Mouse (Mus musculus) thymus, adult 2 months (tissue): ENCODE measurements around the gene Arrdc2. TPM values are rescaled to one million over a fixed set of nuclear protein-coding genes. Genes with fewer than 3 reads are reported as not detected.

Experiments
- DNase-seq: peaks from one replicate; pipeline ENCODE4 v3.0.0; 2021
- H3K27ac ChIP-seq: fragments of 200-500 bp; 2 replicates; pipeline ENCODE4 v1.5.1; 2012; ENCODE audit warnings: low read length, control low read depth; ENCODE audit not compliant: control insufficient read depth, insufficient read depth
- H3K27me3 ChIP-seq: fragments of 200-500 bp; 2 replicates; pipeline ENCODE4 v1.6.1; 2012; ENCODE audit warnings: mild to moderate bottlenecking, low read length, moderate library complexity, mixed read lengths; ENCODE audit not compliant: control insufficient read depth, insufficient read depth
- H3K36me3 ChIP-seq: fragments of 200-500 bp; 2 replicates; pipeline ENCODE4 v1.6.1; 2012; ENCODE audit warnings: mild to moderate bottlenecking, low read length, moderate library complexity; ENCODE audit not compliant: control insufficient read depth, insufficient read depth
- H3K4me1 ChIP-seq: fragments of 200-500 bp; replicated peaks from 2 replicates; pipeline ENCODE4 v1.6.1; 2012; ENCODE audit warnings: low read length; ENCODE audit not compliant: control insufficient read depth, insufficient read depth
- H3K4me3 ChIP-seq: fragments of 200-500 bp; 2 replicates; pipeline ENCODE4 v1.5.1; 2012; ENCODE audit warnings: mild to moderate bottlenecking, low read length, control low read depth, moderate library complexity; ENCODE audit not compliant: control insufficient read depth, insufficient read depth
- CTCF ChIP-seq: fragments of 200-500 bp; IDR thresholded peaks from 2 replicates; pipeline ENCODE4 v1.5.1; 2012; ENCODE audit warnings: mild to moderate bottlenecking, control low read depth, low read length, moderate library complexity, borderline replicate concordance; ENCODE audit not compliant: control insufficient read depth, poor library complexity, insufficient read depth; ENCODE audit errors: extremely low read depth
- POLR2A ChIP-seq: fragments of 200-500 bp; IDR thresholded peaks from 2 replicates; pipeline ENCODE4 v1.6.1; 2012; ENCODE audit warnings: mild to moderate bottlenecking, low read length, control low read depth, moderate library complexity; ENCODE audit not compliant: control insufficient read depth, poor library complexity, insufficient read depth; ENCODE audit errors: extremely low read depth
- WGBS: fragments of 180-500 bp; shearing (Covaris S2); methylation state at CpG from one replicate; pipeline ENCODE4 v1.1.7; 2018; 5-methylcytosine and 5-hydroxymethylcytosine counted together
- polyA plus RNA-seq: library from polyadenylated mRNA; depleted of rRNA; stranded (reverse); fragments of >200 nt; gene quantifications from 2 replicates; pipeline ENCODE4 v1.2.3, GENCODE M21; 2012

Arrdc2 gene
- polyA plus RNA-seq, 1 experiment, result 77.4 TPM

GRCm38 (mm10) chr8:70810962-70811680, 28.4 kb downstream of the Arrdc2 start:
- H3K27me3 ChIP-seq, result no peaks in the 10 kb centered on the region
- no peak overlapping the region for H3K4me3 ChIP-seq
- peaks cover 61% of the 10 kb centered on the region for H3K4me1 ChIP-seq
- DNase-seq, result peak; percentile 81
- no peak for TF ChIP-seq POLR2A
- no peak for TF ChIP-seq CTCF
- 50% methylated on average over 20 of the region's 20 CpGs for WGBS
- H3K27ac ChIP-seq, result peak overlapping the region; percentile 30; the same call in 1 of the 2 replicates
- H3K36me3 ChIP-seq, result 0 out of 2 replicates have a peak, but pooled peaks cover 3% of the 10 kb centered on the region

GRCm38 (mm10) chr8:70808955-70809701, 30.4 kb downstream of the Arrdc2 start:
- Histone ChIP-seq H3K36me3 (0 out of 2 replicates have a peak, but pooled peaks cover 3% of the 10 kb centered on the region), H3K27ac (peak overlapping the region; percentile 85), H3K27me3 (no peaks in the 10 kb centered on the region), H3K4me1 (peaks cover 75% of the 10 kb centered on the region), H3K4me3 (peak overlapping the region; percentile 47)
- 50% methylated on average over 8 of the region's 8 CpGs for WGBS
- peak; percentile 81 for DNase-seq
- no peak for TF ChIP-seq CTCF
- TF ChIP-seq POLR2A, result no peak

DNA sequence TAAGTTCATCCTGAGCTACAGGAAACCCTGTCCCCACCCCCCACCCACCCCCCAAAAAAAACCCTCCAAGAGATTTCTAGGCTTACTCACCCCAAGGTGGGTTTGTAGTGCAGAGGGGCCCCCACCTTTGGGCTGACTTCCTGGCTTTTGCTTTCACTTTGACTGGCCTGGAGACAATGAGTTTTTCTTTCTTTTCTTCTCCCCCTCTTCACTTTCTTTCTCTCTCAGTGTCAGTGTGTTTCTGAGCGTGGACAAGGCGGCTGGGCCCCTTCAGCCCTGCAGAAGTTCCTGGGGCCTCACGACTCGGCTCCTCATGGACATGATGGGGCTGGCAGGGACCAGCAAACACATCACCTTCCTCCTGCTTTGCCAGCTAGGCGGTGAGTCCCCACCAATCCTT, 31.3 kb downstream of the Arrdc2 start, which contains the start of gene Il12rb1:
TSS of gene Il12rb1 (plus strand) at position 211 of the 400 bp plus-strand sequence.
- WGBS, result 1% methylated on average over 5 of the region's 5 CpGs
- TF ChIP-seq POLR2A (no peak), CTCF (no peak)
- peak; percentile 62 for DNase-seq
- peak within 1 kb of the TSS; percentile 47 for H3K4me3 ChIP-seq
- H3K27ac ChIP-seq, result peak within 1 kb of the TSS; percentile 85
- no peaks in the 10 kb centered on the region for H3K27me3 ChIP-seq
- peaks cover 83% of the 10 kb centered on the region for H3K4me1 ChIP-seq
- H3K36me3 ChIP-seq, result 0 out of 2 replicates have a peak, but pooled peaks cover 3% of the 10 kb centered on the region

- no peak for TF ChIP-seq CTCF
- Histone ChIP-seq H3K4me3 (no peak overlapping the region), H3K27ac (peak overlapping the region; percentile 71), H3K27me3 (no peaks in the 10 kb centered on the region), H3K36me3 (no peaks in the 10 kb centered on the region), H3K4me1 (peaks cover 86% of the 10 kb centered on the region)
- no peak for DNase-seq
- 89% methylated on average over 1 of the region's 1 CpGs for WGBS
These were observed 32.2 kb downstream of the Arrdc2 start for GRCm38 (mm10) chr8:70807304-70807703.

GRCm38 (mm10) chr8:70806541-70806940, 33.0 kb downstream of the Arrdc2 start:
- peaks cover 86% of the 10 kb centered on the region for H3K4me1 ChIP-seq
- H3K27ac ChIP-seq, result peak overlapping the region; percentile 71
- DNase-seq, result peak; percentile 86
- 11% methylated on average over 4 of the region's 4 CpGs for WGBS
- H3K4me3 ChIP-seq, result no peak overlapping the region
- TF ChIP-seq CTCF (no peak), POLR2A (no peak)
- H3K36me3 ChIP-seq, result no peaks in the 10 kb centered on the region
- H3K27me3 ChIP-seq, result no peaks in the 10 kb centered on the region

DNA sequence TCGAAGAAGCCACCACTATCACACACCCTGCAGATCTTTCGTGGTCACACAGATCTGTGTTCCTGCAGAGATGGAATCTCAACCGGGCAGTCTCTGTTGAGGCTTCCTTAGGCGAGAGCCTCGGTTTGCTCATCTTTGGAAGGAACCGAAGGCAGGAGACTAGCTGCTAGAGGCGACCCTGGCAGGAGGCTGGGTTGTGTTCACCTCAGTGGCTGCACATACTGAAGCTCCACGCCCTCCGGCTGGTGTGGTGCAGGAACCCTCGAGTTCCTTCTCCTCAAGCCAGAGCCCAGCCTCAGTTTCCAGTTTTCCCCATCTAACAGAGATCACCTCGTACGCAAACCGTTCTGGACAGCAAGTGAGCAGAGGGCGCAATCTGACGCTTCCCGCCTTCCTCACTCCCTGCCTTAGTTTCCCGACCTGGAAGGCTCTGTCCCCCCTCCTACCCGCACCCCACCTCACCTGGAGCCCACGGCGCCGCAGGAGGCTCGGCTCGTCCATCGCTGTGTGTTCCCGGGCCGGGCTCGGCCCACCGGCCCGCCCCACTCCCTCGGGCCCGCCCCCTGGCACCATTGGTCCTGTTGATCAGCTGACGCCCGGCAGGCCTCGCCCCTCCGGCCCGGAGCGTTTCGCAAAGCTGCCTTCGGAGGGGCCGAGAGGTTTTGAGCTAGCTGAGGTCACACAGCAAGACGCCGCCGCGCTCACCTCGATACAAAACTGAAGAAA, 34.9 kb downstream of the Arrdc2 start, which contains the start of gene Mast3:
TSS of gene Mast3 (minus strand) at position 574 of the 726 bp plus-strand sequence.
- Histone ChIP-seq H3K27me3 (no peaks in the 10 kb centered on the region), H3K36me3 (no peaks in the 10 kb centered on the region), H3K27ac (peak within 1 kb of the TSS; percentile 71), H3K4me3 (peak within 1 kb of the TSS; percentile 81), H3K4me1 (peaks cover 81% of the 10 kb centered on the region)
- DNase-seq, result peak; percentile 85
- under 1% methylated on average over 45 of the region's 45 CpGs for WGBS
- peak; percentile 38; the same call in 1 of the 2 replicates for TF ChIP-seq CTCF
- TF ChIP-seq POLR2A, result 0 out of 2 replicates have a peak, but pooled peaks have one; percentile 20
